Mouse (Mus musculus) heart, embryonic 12.5 days (tissue): ENCODE data around the gene Gm17428. TPM values are rescaled to one million over a fixed set of nuclear protein-coding genes. Genes with fewer than 3 reads are reported as not detected.
"Not testable (repeated sequence)": the region's sequence is repeated elsewhere in the genome, so short reads cannot be mapped to it uniquely, and the experiment has no call there.

Experiments
- ATAC-seq: fragments of 200-750 bp; cut with Nextera tagmentation; 2 replicates; pipeline ENCODE4 v1.8.0; 2017; ENCODE audit warnings: moderate TSS enrichment, moderate library complexity; ENCODE audit not compliant: insufficient number of reproducible peaks, low FRiP score
- H3K27ac ChIP-seq: fragments of 300-500 bp; sonication (generic); 2 replicates; pipeline ENCODE4 v1.5.1; 2016; ENCODE audit warnings: mild to moderate bottlenecking, moderate library complexity; ENCODE audit not compliant: poor library complexity, severe bottlenecking
- H3K27me3 ChIP-seq: fragments of 300-500 bp; sonication (generic); replicated peaks from 2 replicates; pipeline ENCODE4 v1.6.1; 2016; ENCODE audit warnings: mild to moderate bottlenecking, moderate library complexity
- H3K36me3 ChIP-seq: fragments of 300-500 bp; sonication (generic); 2 replicates; pipeline ENCODE4 v1.6.1; 2016; ENCODE audit warnings: mild to moderate bottlenecking, moderate library complexity
- H3K4me1 ChIP-seq: fragments of 300-500 bp; sonication (generic); replicated peaks from 2 replicates; pipeline ENCODE4 v1.6.1; 2016; ENCODE audit warnings: mild to moderate bottlenecking
- H3K4me2 ChIP-seq: fragments of 300-500 bp; sonication (generic); 2 replicates; pipeline ENCODE4 v1.6.1; 2016; ENCODE audit warnings: mild to moderate bottlenecking, moderate library complexity
- H3K4me3 ChIP-seq: fragments of 300-500 bp; sonication (generic); 2 replicates; pipeline ENCODE4 v1.5.1; 2016; ENCODE audit warnings: mild to moderate bottlenecking
- H3K9ac ChIP-seq: fragments of 300-500 bp; sonication (generic); 2 replicates; pipeline ENCODE4 v1.6.1; 2016; ENCODE audit warnings: mild to moderate bottlenecking, moderate library complexity
- H3K9me3 ChIP-seq: fragments of 300-500 bp; sonication (generic); replicated peaks from 2 replicates; pipeline ENCODE4 v1.6.1; 2016; ENCODE audit warnings: mild to moderate bottlenecking, moderate library complexity
- WGBS: fragments of 180-500 bp; shearing (Covaris S2); methylation state at CpG from one replicate; pipeline ENCODE4 v1.1.7; 2016; 5-methylcytosine and 5-hydroxymethylcytosine counted together
- polyA plus RNA-seq: library from polyadenylated mRNA; unstranded; fragments of >200 nt; fragmentation: Nextera tagmentation; extraction: Ambion mirVana; gene quantifications from 2 replicates; pipeline ENCODE4 v1.2.1, GENCODE M21; 2016

Gm17428 gene
- polyA plus RNA-seq, 1 experiment from 2014 or later = not detected

DNA sequence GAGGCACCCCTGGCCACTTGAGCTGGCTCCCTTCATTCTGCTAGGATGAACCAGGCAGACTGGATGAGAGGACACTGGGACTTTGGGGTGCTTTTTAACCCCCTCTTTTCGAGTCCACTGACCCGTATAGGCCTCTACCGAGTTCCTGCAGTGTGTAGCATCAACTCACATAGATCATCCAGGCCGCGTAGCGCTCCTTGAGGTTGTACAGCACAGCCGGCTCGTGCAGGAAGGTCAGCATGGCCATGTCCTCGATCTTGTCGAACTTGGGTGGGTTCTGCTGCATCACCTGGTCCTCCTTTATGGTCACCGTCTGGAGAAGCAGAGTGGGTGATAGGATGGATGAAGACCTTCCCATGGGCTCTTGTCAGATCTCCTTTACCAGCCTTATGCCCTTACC, 13.0 kb upstream of the Gm17428 start:
- Histone ChIP-seq H3K9ac (peak overlapping the region; percentile 88), H3K27me3 (no peaks in the 10 kb centered on the region), H3K9me3 (no peaks in the 10 kb centered on the region), H3K4me2 (peak overlapping the region; percentile 68), H3K4me3 (peak overlapping the region; percentile 61), H3K36me3 (peaks cover 54% of the 10 kb centered on the region), H3K27ac (peak overlapping the region; percentile 94), H3K4me1 (peaks cover 55% of the 10 kb centered on the region)
- no peak for ATAC-seq
- 67% methylated on average over 11 of the region's 11 CpGs for WGBS

DNA sequence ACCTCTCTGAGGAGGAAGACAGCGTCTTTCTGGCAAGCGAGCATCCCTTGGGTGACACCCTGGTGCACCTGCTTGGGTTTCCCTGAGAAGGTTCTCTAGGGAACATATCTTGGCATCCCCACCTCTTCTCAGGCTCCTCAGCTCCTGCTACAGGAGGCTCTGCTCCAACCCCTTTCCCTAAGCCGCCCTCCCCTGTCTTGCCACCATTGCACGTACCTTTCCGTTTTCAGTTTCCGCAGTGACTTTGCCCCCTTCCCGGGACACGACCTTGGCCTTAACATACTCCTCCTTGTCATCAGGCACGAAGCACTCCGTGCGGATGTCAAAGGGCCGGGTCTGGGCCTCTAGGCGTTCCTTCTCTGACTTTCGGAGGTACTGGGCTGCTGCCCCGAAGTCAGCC, 11.7 kb upstream of the Gm17428 start:
- 41% methylated on average over 15 of the region's 15 CpGs for WGBS

DNA sequence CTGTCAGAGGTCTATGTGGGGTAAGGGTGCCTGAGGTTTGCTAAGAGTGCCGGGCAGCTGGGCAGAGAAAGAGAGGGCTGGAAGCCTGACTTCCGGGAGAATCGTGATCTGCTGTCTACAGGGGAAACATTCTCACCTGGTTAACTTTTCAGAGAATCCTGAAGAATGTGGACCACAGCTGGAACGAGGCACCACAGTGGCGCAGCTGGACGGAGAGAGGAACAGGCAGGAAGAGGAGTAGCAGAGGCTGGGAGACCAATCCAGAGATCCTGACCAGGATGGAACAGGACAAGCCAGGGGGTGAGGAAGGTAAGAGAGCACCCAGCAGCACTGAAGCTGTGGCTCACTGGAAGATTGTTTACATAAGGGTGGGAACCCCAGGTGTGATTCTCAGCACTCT, 11.1 kb upstream of the Gm17428 start:
- H3K27me3 ChIP-seq = no peaks in the 10 kb centered on the region
- no peak for ATAC-seq
- H3K4me1 ChIP-seq = peaks cover 55% of the 10 kb centered on the region
- WGBS = 42% methylated on average over 6 of the region's 6 CpGs
- H3K4me3 ChIP-seq = peak overlapping the region; percentile 61
- peaks cover 46% of the 10 kb centered on the region for H3K36me3 ChIP-seq
- H3K9ac ChIP-seq = peak overlapping the region; percentile 88
- peak overlapping the region; percentile 68 for H3K4me2 ChIP-seq
- H3K27ac ChIP-seq = peak overlapping the region; percentile 94
- H3K9me3 ChIP-seq = no peaks in the 10 kb centered on the region

More for the DNA sequence above, 11.7 kb upstream of the Gm17428 start:
- H3K4me2 ChIP-seq = peak overlapping the region; percentile 68
- H3K27ac ChIP-seq = peak overlapping the region; percentile 94
- no peaks in the 10 kb centered on the region for H3K27me3 ChIP-seq
- H3K36me3 ChIP-seq = peaks cover 46% of the 10 kb centered on the region
- H3K4me1 ChIP-seq = peaks cover 58% of the 10 kb centered on the region
- ATAC-seq = no peak
- peak overlapping the region; percentile 88 for H3K9ac ChIP-seq
- H3K4me3 ChIP-seq = peak overlapping the region; percentile 61
- no peaks in the 10 kb centered on the region for H3K9me3 ChIP-seq

DNA sequence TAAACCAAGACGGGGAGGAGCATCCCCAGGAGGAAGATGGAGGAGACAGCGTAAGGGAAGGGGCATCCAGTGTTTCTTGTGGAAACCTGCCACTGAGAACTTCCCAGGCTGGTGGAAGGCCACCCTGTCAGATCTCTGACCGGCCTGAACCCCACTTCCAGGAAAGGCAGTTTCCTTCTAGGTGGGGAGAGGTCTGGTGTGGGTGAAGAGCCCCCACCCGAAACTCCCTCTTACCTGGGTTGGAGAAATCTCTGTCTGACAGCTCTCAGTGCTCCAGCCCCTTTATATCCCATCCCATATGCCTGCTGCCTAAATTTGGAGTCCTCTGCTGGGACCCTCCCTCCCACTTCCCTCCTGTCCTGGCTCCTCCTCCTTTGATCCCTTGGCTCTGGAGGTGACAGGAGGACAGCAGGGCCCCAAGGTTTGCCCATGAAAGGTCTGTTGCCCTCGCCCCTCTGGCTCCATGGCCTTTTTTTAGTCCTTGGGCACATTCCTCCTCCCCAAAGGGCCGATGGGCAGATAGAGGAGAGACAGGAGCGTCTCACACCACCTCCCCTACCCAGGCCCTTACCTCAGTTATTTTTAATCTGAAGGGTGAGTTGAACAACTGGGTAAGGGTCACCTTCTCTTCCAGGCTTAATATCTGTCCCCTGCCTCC, 10.3 kb upstream of the Gm17428 start, which contains the start of gene Myh6:
Gene Myh6 (minus strand): TSS at position 608 of the 658 bp plus-strand sequence.
- H3K9ac ChIP-seq = peak within 1 kb of the TSS; percentile 88
- peaks cover 52% of the 10 kb centered on the region for H3K4me1 ChIP-seq
- H3K36me3 ChIP-seq = peaks cover 46% of the 10 kb centered on the region
- H3K27me3 ChIP-seq = no peaks in the 10 kb centered on the region
- peak within 1 kb of the TSS; percentile 61 for H3K4me3 ChIP-seq
- H3K4me2 ChIP-seq = peak within 1 kb of the TSS; percentile 68
- peak; percentile 55 for ATAC-seq
- H3K9me3 ChIP-seq = no peaks in the 10 kb centered on the region
- WGBS = 41% methylated on average over 7 of the region's 7 CpGs
- H3K27ac ChIP-seq = peak within 1 kb of the TSS; percentile 94

DNA sequence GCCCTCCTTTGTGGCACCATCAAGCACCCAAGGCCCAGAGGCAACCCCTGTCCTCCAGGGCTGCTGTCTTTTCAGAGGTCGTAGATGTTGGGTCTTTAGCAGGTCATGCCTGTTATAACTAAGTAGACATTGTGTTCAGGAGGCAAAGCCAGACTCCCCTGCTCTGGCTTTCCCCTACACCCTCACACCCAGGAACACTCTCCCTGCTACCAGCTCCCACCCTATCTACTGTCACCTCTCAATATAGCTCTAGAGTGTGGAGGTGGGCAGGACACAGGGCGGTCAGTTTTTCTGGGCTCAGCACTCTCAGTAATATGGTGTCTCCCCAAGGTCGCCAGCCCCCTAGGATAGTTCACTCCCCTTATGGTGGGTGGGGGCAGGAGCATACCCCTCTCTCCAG, 8.9 kb upstream of the Gm17428 start:
- no peak overlapping the region for H3K4me3 ChIP-seq
- WGBS = 51% methylated on average over 3 of the region's 3 CpGs
- peaks cover 53% of the 10 kb centered on the region for H3K4me1 ChIP-seq
- no peaks in the 10 kb centered on the region for H3K27me3 ChIP-seq
- peak overlapping the region; percentile 94 for H3K27ac ChIP-seq
- peak; percentile 25 for ATAC-seq
- H3K4me2 ChIP-seq = peak overlapping the region; percentile 68
- no peaks in the 10 kb centered on the region for H3K9me3 ChIP-seq
- H3K36me3 ChIP-seq = peaks cover 42% of the 10 kb centered on the region
- H3K9ac ChIP-seq = peak overlapping the region; percentile 88

DNA sequence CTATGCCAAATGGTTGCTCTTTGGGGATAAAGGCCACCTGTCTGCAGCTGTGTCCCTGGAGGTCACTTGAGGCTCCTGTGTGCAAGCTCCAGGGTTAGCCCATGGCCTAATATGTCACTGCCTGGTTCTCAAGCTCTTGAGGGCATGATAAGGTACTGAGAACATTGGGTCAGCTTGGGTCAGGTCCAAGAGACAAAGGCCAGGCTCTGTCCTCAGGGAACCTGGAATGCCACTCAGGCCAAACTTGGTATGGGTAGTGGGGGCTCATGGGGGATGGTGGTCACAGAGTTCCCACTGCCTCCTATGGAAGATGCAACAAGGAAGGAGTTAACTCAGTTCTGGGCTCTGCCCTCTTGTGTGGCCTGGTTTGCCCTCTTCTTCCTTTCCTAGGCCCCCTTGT, 8.4 kb upstream of the Gm17428 start:
- Histone ChIP-seq H3K27me3 (no peaks in the 10 kb centered on the region), H3K4me1 (peaks cover 55% of the 10 kb centered on the region), H3K4me2 (0 out of 2 replicates have a peak overlapping the region, but pooled peaks have one; percentile 68), H3K4me3 (no peak overlapping the region), H3K27ac (peak overlapping the region; percentile 94), H3K9ac (0 out of 2 replicates have a peak overlapping the region, but pooled peaks have one; percentile 37), H3K9me3 (no peaks in the 10 kb centered on the region), H3K36me3 (peaks cover 44% of the 10 kb centered on the region)
- ATAC-seq = peak; percentile 54

DNA sequence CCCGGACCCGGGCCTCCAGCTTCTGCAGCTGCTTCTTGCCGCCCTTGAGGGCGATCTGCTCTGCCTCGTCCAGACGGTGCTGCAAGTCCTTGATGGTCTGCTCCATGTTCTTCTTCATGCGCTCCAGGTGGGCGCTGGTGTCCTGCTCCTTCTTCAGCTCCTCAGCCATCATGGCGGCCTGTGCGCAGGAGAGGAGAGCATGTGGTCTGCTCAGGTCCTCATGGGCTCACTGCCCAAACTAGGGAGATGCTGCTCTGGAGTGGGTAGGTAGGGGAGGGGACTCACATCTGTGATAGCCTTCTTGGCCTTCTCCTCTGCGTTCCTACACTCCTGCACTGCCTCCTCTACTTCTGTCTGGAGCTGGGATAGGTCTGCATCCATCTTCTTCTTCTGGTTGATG, 3.9 kb upstream of the Gm17428 start:
- ATAC-seq, H3K4me3 ChIP-seq, H3K4me2 ChIP-seq, H3K9me3 ChIP-seq, H3K27me3 ChIP-seq: not testable (repeated sequence)
- H3K9ac ChIP-seq = peak overlapping the region; percentile 54; the same call in 1 of the 2 replicates
- 75% methylated on average over 11 of the region's 11 CpGs for WGBS
- peaks cover 60% of the 10 kb centered on the region for H3K4me1 ChIP-seq
- H3K36me3 ChIP-seq = peaks cover 70% of the 10 kb centered on the region
- peak overlapping the region; percentile 94 for H3K27ac ChIP-seq

DNA sequence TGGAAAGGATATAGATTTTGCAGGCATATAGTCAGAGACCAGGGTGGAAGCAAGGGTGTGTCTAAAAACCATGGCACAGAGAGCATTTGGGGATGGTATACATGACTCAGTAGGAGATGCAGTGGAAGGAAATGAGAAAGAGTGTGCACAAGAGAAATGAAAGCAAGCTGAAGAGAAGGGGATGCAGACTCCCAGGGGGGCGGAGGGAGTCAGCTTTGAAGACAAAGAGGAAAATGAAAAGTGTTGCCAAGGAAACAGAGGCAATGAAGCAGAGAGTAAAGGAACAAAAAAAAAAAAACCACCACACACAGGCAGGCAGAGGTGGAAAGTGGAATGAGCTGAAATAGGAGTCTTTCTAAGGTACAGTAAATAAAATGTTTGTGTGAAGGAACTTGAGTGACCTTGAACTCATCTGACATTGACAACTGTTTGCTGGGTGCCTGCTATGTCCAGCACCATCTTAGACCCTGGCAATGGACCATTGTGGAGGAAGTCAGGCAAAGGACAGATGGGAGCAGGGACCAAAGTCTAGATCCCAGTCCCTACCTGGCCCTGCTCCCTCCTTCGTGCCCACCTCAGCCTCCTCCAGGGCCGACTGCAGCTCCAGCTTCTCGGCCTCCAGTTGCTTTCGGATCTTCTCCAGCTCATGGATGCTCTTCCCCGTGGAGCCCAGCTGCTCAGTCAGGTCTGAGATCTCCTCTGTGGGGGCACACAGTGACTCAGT, 2.5 kb upstream of the Gm17428 start:
- H3K9me3 ChIP-seq = no peaks in the 10 kb centered on the region
- H3K4me2 ChIP-seq = no peak overlapping the region
- no peaks in the 10 kb centered on the region for H3K27me3 ChIP-seq
- no peak for ATAC-seq
- H3K9ac ChIP-seq = peak overlapping the region; percentile 54
- peaks cover 57% of the 10 kb centered on the region for H3K4me1 ChIP-seq
- peak overlapping the region; percentile 94 for H3K27ac ChIP-seq
- no peak overlapping the region for H3K4me3 ChIP-seq
- H3K36me3 ChIP-seq = peaks cover 83% of the 10 kb centered on the region
- 80% methylated on average over 6 of the region's 6 CpGs for WGBS

DNA sequence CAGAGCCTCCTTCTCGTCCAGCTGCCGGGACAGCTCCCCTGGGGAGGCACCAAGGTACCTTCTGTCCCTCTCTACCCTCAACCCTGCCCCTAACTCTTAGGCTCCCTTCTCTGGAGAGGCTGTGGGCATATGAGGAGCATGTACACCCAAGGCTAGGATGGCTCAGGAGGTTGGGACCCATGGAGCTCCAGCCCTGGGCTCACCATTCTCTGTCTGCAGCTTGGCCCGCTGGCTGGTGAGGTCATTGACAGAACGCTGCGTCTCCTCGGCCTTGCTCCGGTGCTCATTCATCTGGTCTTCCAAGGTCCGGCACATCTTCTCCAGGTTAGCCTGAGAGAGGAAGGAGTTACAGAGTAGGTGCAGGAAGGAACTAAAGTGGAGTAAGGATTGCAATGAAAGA, 1.9 kb downstream of the Gm17428 start:
- H3K4me1 ChIP-seq = peaks cover 35% of the 10 kb centered on the region
- 73% methylated on average over 8 of the region's 8 CpGs for WGBS
- H3K27ac ChIP-seq = peak overlapping the region; percentile 84
- H3K9ac ChIP-seq = peak overlapping the region; percentile 64
- ATAC-seq = no peak
- peaks cover 80% of the 10 kb centered on the region for H3K36me3 ChIP-seq
- H3K9me3 ChIP-seq = no peaks in the 10 kb centered on the region
- no peaks in the 10 kb centered on the region for H3K27me3 ChIP-seq
- H3K4me2 ChIP-seq = peak overlapping the region; percentile 42
- no peak overlapping the region for H3K4me3 ChIP-seq

DNA sequence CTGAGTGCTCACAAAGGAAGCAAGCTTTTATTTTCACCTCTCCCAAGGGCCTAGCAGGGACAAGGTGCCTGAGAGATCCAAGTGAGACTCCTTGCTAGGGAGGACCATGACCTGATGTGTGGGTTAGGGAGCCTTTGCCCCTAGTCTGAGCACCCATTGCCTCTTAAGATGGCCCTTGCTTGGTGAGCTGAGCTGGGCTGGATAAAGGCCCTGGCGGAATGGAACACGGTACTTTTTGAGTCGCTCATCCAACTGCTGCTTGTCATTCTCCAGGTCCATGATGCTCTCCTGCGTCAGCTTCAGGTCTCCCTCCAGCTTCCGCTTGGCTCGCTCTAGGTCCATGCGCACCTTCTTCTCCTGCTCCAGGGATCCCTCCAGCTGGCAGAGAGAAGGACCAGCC, 5.2 kb downstream of the Gm17428 start:
- Histone ChIP-seq H3K4me2 (peak overlapping the region; percentile 69), H3K27me3 (0 out of 2 replicates have a peak, but pooled peaks cover 3% of the 10 kb centered on the region), H3K9ac (peak overlapping the region; percentile 75), H3K9me3 (no peaks in the 10 kb centered on the region), H3K36me3 (peaks cover 80% of the 10 kb centered on the region), H3K27ac (peak overlapping the region; percentile 72), H3K4me1 (peaks cover 26% of the 10 kb centered on the region), H3K4me3 (no peak overlapping the region)
- 84% methylated on average over 7 of the region's 7 CpGs for WGBS
- no peak for ATAC-seq

DNA sequence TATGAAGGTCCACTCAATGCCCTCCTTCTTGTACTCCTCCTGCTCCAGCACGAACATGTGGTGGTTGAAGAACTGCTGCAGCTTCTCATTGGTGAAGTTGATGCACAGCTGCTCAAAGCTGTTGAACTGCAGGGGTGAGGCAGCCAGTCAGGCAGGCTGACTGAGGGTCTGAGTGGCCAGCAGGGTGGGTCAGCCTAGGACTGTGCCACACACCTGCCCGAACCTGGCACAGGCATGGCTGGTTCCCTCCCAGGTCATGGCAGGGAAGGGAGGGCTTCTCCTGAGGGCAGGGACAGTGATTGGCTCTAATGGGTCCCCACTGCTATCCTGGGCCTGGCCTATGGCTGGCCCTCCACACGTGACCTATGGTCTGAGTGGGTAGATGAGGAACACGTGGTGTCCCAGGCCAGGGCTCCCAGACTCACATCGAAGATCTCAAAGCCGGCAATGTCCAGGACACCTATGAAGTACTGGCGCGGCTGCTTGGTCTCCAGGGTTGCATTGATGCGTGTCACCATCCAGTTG, 11.7 kb downstream of the Gm17428 start:
- Histone ChIP-seq H3K27ac (peak overlapping the region; percentile 99), H3K27me3 (peaks cover 12% of the 10 kb centered on the region; the same call in 1 of the 2 replicates), H3K9ac (peak overlapping the region; percentile 95), H3K4me2 (peak overlapping the region; percentile 69), H3K4me3 (peak overlapping the region; percentile 63), H3K36me3 (peaks cover 88% of the 10 kb centered on the region)
- H3K9me3 ChIP-seq, H3K4me1 ChIP-seq: not testable (repeated sequence)
- WGBS = 59% methylated on average over 9 of the region's 9 CpGs
- ATAC-seq = peak; percentile 22; the same call in 1 of the 2 replicates
